Comparison of ENCODE assay signal across 8 mouse cellular contexts in genomic region chr9:107579023-107579900, GRCm38 (mm10). TPM values are rescaled to one million over a fixed set of nuclear protein-coding genes. Genes with fewer than 3 reads are reported as not detected.
DNase-seq lines count a peak whose midpoint lies in the region; ATAC-seq and TF ChIP-seq lines count a peak whose summit lies in the region.

No protein-coding gene starts in this region.

- TF ChIP-seq CTCF in testis, adult 2 months (IDR thresholded peaks at IDR 0.05; ENCODE audit: control insufficient read depth, insufficient read depth, insufficient replicate concordance, low read depth, low read length): no peak

- H3K4me1 ChIP-seq in heart, embryonic 12.5 days (replicated peaks): peaks cover 38% of the 10 kb centered on the region
- H3K4me1 ChIP-seq in testis, adult 2 months (ENCODE audit: control insufficient read depth, insufficient read depth, low read length): peaks cover 8% of the 10 kb centered on the region
- H3K4me1 ChIP-seq in hindbrain, embryonic 16.5 days (ENCODE audit: control insufficient read depth, insufficient read depth, low read depth, low read length): peaks cover 28% of the 10 kb centered on the region

- WGBS in heart, embryonic 12.5 days: 90% methylated on average over 14 of the region's 14 CpGs
- WGBS in hindbrain, embryonic 16.5 days: 89% methylated on average over 14 of the region's 14 CpGs

- DNase-seq in heart, adult 8-10 months (ENCODE audit: low spot score): no peak
- no peak for DNase-seq in testis, postnatal 10 days (ENCODE audit: low spot score)
- DNase-seq in urinary bladder, postnatal 36 days (ENCODE audit: low spot score in 2 of 2): no peak
- no peak for DNase-seq in left cerebral cortex, adult 8-10 months (ENCODE audit: low spot score in 2 of 2)
- no peak for DNase-seq in thymus, postnatal 36 days

- no peak for TF ChIP-seq POLR2A in testis, adult 2 months (IDR thresholded peaks at IDR 0.05; ENCODE audit: control insufficient read depth, low read depth, low read length)

- H3K4me2 ChIP-seq in heart, embryonic 12.5 days: 0 out of 2 replicates have a peak overlapping the region, but pooled peaks have one; percentile 94
- H3K4me2 ChIP-seq in hindbrain, embryonic 16.5 days (ENCODE audit: low read length): no peak overlapping the region

- no peak overlapping the region for H3K4me3 ChIP-seq in heart, embryonic 12.5 days
- peak overlapping the region; percentile 93 for H3K4me3 ChIP-seq in testis, adult 2 months (ENCODE audit: control insufficient read depth, low read depth, low read length)
- H3K4me3 ChIP-seq in hindbrain, embryonic 16.5 days (ENCODE audit: low read length): no peak overlapping the region

- no peak overlapping the region for H3K27ac ChIP-seq in heart, embryonic 12.5 days (ENCODE audit: poor library complexity, severe bottlenecking)
- no peak overlapping the region for H3K27ac ChIP-seq in testis, adult 2 months (ENCODE audit: control insufficient read depth, insufficient read depth, low read depth, low read length)
- H3K27ac ChIP-seq in hindbrain, embryonic 16.5 days (ENCODE audit: low read depth, low read length): no peak overlapping the region

- peaks cover 19% of the 10 kb centered on the region for H3K36me3 ChIP-seq in heart, embryonic 12.5 days
- H3K36me3 ChIP-seq in testis, adult 2 months (ENCODE audit: control insufficient read depth, insufficient read depth, low read length): no peaks in the 10 kb centered on the region
- peaks cover 3% of the 10 kb centered on the region; the same call in 1 of the 2 replicates for H3K36me3 ChIP-seq in hindbrain, embryonic 16.5 days (ENCODE audit: control insufficient read depth, insufficient read depth, low read length)

- ATAC-seq in heart, embryonic 12.5 days (ENCODE audit: insufficient number of reproducible peaks, low FRiP score): no peak
- no peak for ATAC-seq in hindbrain, embryonic 16.5 days

- H3K9me3 ChIP-seq in heart, embryonic 12.5 days (replicated peaks): no peaks in the 10 kb centered on the region
- no peaks in the 10 kb centered on the region for H3K9me3 ChIP-seq in hindbrain, embryonic 16.5 days (ENCODE audit: control insufficient read depth, low read length)

- peak overlapping the region; percentile 14; the same call in 1 of the 2 replicates for H3K9ac ChIP-seq in heart, embryonic 12.5 days
- H3K9ac ChIP-seq in hindbrain, embryonic 16.5 days (ENCODE audit: low read depth, low read length): 0 out of 2 replicates have a peak overlapping the region, but pooled peaks have one; percentile 19

- H3K27me3 ChIP-seq in heart, embryonic 12.5 days (replicated peaks): no peaks in the 10 kb centered on the region
- H3K27me3 ChIP-seq in testis, adult 2 months (ENCODE audit: control insufficient read depth, insufficient read depth, low read length): no peaks in the 10 kb centered on the region
- H3K27me3 ChIP-seq in hindbrain, embryonic 16.5 days (replicated peaks; ENCODE audit: control insufficient read depth, insufficient read depth, low read length): no peaks in the 10 kb centered on the region

RNA-seq across cellular contexts. Expression of gene Naa80, which starts 0.6 kb away (rescaled TPM):
- 10.2 and 12.6 TPM in 2 replicates for polyA plus RNA-seq in heart, embryonic 12.5 days (2016; fragmentation: Nextera tagmentation; extraction: Ambion mirVana)
- 10 to 100 TPM; 18.8 to 24.3 (median 21.1) TPM for total RNA-seq in heart, adult 8-10 months (2022)
- 136 and 139 TPM in 2 replicates for polyA plus RNA-seq in testis, adult 2 months (2012; rRNA removed)
- 17.1 and 22.7 TPM in 2 replicates for polyA plus RNA-seq in hindbrain, embryonic 16.5 days (2015; fragmentation: Nextera tagmentation; extraction: Ambion mirVana)
- 10 to 100 TPM in 3 of 4 experiments, 1 to 10 TPM in 1; 9.1 to 17.4 (median 13.3) TPM for total RNA-seq in left cerebral cortex, adult 8-10 months (2022)

RNA-seq across cellular contexts. Expression of gene Hyal3, which starts 1.4 kb away (rescaled TPM):
- polyA plus RNA-seq in heart, embryonic 12.5 days (2016; fragmentation: Nextera tagmentation; extraction: Ambion mirVana): 0.49 and 0.64 TPM in 2 replicates
- under 1 TPM; 0.20 to 0.72 (median 0.25) TPM for total RNA-seq in heart, adult 8-10 months (2022)
- 1.6 and 1.8 TPM in 2 replicates for polyA plus RNA-seq in testis, adult 2 months (2012; rRNA removed)
- 2.7 and 2.9 TPM in 2 replicates for polyA plus RNA-seq in hindbrain, embryonic 16.5 days (2015; fragmentation: Nextera tagmentation; extraction: Ambion mirVana)
- total RNA-seq in left cerebral cortex, adult 8-10 months (2022): 1 to 10 TPM; 1.0 to 1.7 (median 1.1) TPM

RNA-seq across cellular contexts. Expression of gene Hyal1, which starts 2.5 kb away (rescaled TPM):
- 5.5 and 5.7 TPM in 2 replicates for polyA plus RNA-seq in heart, embryonic 12.5 days (2016; fragmentation: Nextera tagmentation; extraction: Ambion mirVana)
- 1 to 10 TPM; 4.6 to 6.6 (median 5.1) TPM for total RNA-seq in heart, adult 8-10 months (2022)
- polyA plus RNA-seq in testis, adult 2 months (2012; rRNA removed): 4.0 and 5.0 TPM in 2 replicates
- polyA plus RNA-seq in hindbrain, embryonic 16.5 days (2015; fragmentation: Nextera tagmentation; extraction: Ambion mirVana): 6.4 and 8.3 TPM in 2 replicates
- 1 to 10 TPM; 4.9 to 9.5 (median 6.8) TPM for total RNA-seq in left cerebral cortex, adult 8-10 months (2022)

RNA-seq across cellular contexts. Expression of gene Ifrd2, which starts 8.2 kb away (rescaled TPM):
- polyA plus RNA-seq in heart, embryonic 12.5 days (2016; fragmentation: Nextera tagmentation; extraction: Ambion mirVana): 34.0 and 35.5 TPM in 2 replicates
- 10 to 100 TPM; 43.7 to 58.2 (median 47.5) TPM for total RNA-seq in heart, adult 8-10 months (2022)
- polyA plus RNA-seq in testis, adult 2 months (2012; rRNA removed): 16.4 and 20.5 TPM in 2 replicates
- 13.5 and 16.9 TPM in 2 replicates for polyA plus RNA-seq in hindbrain, embryonic 16.5 days (2015; fragmentation: Nextera tagmentation; extraction: Ambion mirVana)
- 10 to 100 TPM; 11.3 to 15.5 (median 15.3) TPM for total RNA-seq in left cerebral cortex, adult 8-10 months (2022)

RNA-seq across cellular contexts. Expression of gene Hyal2, which starts 11.5 kb away (rescaled TPM):
- polyA plus RNA-seq in heart, embryonic 12.5 days (2016; fragmentation: Nextera tagmentation; extraction: Ambion mirVana): 103 and 106 TPM in 2 replicates
- total RNA-seq in heart, adult 8-10 months (2022): 10 to 100 TPM; 31.2 to 45.8 (median 40.6) TPM
- polyA plus RNA-seq in testis, adult 2 months (2012; rRNA removed): 6.4 and 6.5 TPM in 2 replicates
- 60.1 and 68.5 TPM in 2 replicates for polyA plus RNA-seq in hindbrain, embryonic 16.5 days (2015; fragmentation: Nextera tagmentation; extraction: Ambion mirVana)
- 10 to 100 TPM; 13.0 to 18.0 (median 15.4) TPM for total RNA-seq in left cerebral cortex, adult 8-10 months (2022)
